Mouse (Mus musculus): Measurements from ENCODE around the gene Pgap3.

- TF ChIP-seq POLR2A (IDR thresholded peaks at IDR 0.05; ENCODE audit: borderline replicate concordance, insufficient read depth, low read length) (no peak), CTCF (IDR thresholded peaks at IDR 0.05; ENCODE audit: borderline replicate concordance, insufficient read depth, low read depth, low read length) (no peak)
Observed at GRCm38 (mm10) chr11:98376756-98377155, 23.5 kb downstream of the Pgap3 start.
